Mouse (Mus musculus) CD4-positive, CD25-positive, alpha-beta regulatory T cell, adult 4 months (primary cell): ENCODE measurements around the gene Msantd4. TPM values are rescaled to one million over a fixed set of nuclear protein-coding genes. Genes with fewer than 3 reads are reported as not detected.
"Not testable (repeated sequence)": the region's sequence is repeated elsewhere in the genome, so short reads cannot be mapped to it uniquely, and the experiment has no call there.

Source experiments
- ATAC-seq: one replicate; pipeline ENCODE4 v1.8.0; 2017
- polyA plus RNA-seq, 2 experiments: library from polyadenylated mRNA; unstranded; fragments of 100-300 nt; shearing (Covaris generic); gene quantifications; one replicate each; pipeline ENCODE4 v1.2.1; 2017

The Msantd4 gene
- 10 to 100 TPM; 21.4 to 22.0 TPM for polyA plus RNA-seq

DNA sequence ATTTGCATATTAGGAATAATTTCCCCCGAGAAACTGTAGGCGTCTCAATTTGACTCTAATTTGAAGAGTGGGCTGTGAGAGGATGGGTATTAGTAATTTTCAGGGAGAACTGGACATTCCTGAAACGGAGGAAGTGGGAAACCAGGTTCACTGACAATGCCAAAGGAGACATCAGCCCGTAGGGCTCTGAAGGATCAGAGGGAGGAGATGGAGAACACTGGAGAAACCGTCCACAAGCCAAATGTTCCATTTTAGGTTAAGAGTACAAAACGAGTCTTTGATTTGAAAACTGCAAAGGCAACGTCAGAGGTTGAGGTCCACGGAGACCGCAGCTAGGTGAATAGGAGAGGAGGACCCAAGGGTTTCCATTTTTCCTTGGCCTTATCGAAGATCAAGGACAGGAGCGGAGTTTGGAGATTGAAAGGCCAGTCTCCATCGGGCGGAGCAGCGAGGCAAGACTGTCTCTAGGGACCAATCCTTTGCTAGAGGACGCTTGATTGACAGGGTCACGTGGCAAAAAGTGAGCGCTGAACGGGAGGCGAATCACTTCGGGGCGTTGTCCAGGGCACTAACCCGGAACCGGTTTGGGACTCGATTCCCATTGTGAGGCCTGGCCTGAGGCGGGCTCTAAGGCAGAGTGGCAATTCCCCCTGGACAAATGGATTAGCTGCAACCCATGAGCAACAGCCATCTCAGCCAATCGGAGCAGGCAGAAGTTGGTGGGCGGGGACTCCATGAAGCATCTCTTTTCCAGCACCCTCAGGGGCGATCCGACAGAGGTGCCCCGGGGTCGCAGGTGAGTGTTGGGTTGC lies at the start of gene Msantd4:
TSS of gene Msantd4 (plus strand) at position 735 of the 812 bp plus-strand sequence.
- peak; percentile 96 for ATAC-seq

DNA sequence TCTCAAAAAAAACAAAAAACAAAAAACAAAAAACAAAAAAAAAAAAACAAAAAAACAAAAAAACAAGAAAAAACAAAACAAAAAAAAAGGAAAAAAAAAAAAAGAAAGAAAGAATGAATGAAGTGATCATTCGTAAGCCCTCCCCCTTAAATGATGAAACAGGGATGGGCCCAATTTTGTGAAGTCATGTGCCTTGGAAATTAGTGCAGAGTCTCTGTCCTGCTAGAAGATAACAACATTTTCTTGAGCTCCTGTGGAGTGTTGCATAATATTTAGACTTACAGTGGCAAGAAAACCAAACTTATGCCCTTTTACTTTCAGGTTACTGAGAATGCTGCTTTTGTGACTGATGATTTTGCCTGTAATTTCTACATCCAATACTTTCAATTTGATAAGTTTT lies 23.2 kb upstream of the Msantd4 start:
- ATAC-seq, result no peak

DNA sequence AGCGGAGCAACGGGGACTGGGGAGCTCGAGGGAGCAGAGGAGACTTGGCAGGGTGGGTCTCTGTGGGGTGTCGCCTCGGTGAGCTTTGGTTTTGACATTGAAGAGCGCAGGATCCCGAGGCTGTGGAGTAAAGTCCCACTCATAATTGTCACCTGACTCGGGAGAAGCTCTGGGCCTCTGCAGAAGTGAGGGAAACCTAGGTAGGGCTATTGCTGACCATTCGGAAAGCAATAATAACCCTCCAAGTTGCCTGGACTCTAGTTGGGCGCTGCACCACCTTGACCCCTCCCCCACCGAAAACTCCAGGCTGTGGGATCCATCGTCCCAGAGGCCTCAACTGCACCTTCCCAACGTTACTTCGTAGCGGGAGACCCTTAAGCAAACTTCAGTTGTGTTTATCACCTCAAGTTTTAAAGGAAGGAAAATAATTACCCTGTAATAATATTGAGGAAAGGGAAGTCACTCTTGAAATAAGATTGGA lies 318 bp downstream of the Msantd4 start:
- ATAC-seq, result peak; percentile 31

DNA sequence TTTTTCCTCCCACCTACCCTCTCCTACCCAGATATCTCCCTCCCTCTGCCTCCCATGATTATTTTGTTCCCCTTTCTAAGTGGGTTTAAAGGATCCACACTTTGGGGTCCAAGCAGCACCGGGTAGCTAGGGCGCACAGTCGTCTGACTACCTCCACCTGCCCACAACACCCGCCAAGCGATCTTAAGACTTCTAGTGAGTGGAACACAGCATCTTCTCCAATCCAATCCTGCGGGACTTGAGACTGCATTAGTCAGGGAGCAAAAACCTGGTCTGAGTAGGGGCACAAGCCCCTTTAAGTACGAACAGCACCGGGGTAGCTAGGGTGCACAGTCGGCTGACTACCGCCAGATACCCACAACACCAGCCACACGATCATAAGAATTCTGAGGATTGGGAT lies 24.4 kb downstream of the Msantd4 start:
- ATAC-seq, result not testable (repeated sequence)

Other genes starting within 250 kb of the Msantd4 start
- gene Aasdhppt, start 67.1 kb upstream of the Msantd4 start, polyA plus RNA-seq, result 10 to 100 TPM; 29.3 to 32.5 TPM
- 10 to 100 TPM; 11.2 to 16.1 TPM for gene Kbtbd3, start 66.7 kb upstream of the Msantd4 start, polyA plus RNA-seq